Comparison of ENCODE assay signal across 16 mouse cellular contexts in genomic region chr6:55043206-55043605, GRCm38 (mm10).
"Had no signal": no experiment of that assay in that cellular context is flagged by ENCODE, and none has a peak within 500 bp of the region (broad histone marks: within the 10 kb centered on the region; RNA-seq: fewer than 3 reads in every experiment).

No protein-coding gene starts in this region.

- ATAC-seq: liver, postnatal 0 days; midbrain, embryonic 15.5 days had no signal

- H3K36me3 ChIP-seq: midbrain, embryonic 15.5 days had no signal

- H3K9me3 ChIP-seq: limb, embryonic 12.5 days; liver, embryonic 13.5 days; lung, embryonic 15.5 days; midbrain, embryonic 15.5 days; neural tube, embryonic 13.5 days had no signal

- H3K4me2 ChIP-seq: limb, embryonic 12.5 days; liver, embryonic 13.5 days; lung, embryonic 15.5 days; midbrain, embryonic 15.5 days; neural tube, embryonic 13.5 days had no signal

- H3K27me3 ChIP-seq: limb, embryonic 12.5 days; liver, embryonic 13.5 days; lung, embryonic 15.5 days; midbrain, embryonic 15.5 days; neural tube, embryonic 13.5 days had no signal

- H3K27ac ChIP-seq: limb, embryonic 12.5 days; liver, embryonic 13.5 days; lung, embryonic 15.5 days; macrophage; midbrain, embryonic 15.5 days; neural tube, embryonic 13.5 days had no signal

- H3K9ac ChIP-seq: limb, embryonic 12.5 days; liver, embryonic 13.5 days; liver, postnatal 0 days; lung, embryonic 15.5 days; midbrain, embryonic 15.5 days; neural tube, embryonic 13.5 days had no signal

- DNase-seq: kidney, adult 8-10 months; liver; liver, embryonic 13.5 days; liver, postnatal 0 days; lung, postnatal 14 days; retina, postnatal 1 day; right cerebral cortex, postnatal 4 days; spleen, adult 18-20 months; thymus, adult 2 months; thymus, postnatal 25 days had no signal

- H3K4me3 ChIP-seq: layer of hippocampus, adult 2 months; limb, embryonic 12.5 days; liver, embryonic 13.5 days; lung, embryonic 15.5 days; midbrain, embryonic 15.5 days; neural tube, embryonic 13.5 days had no signal
